Mouse (Mus musculus) myocyte (in vitro differentiated cells): Measurements from ENCODE around the gene B4galt7.

Source experiments
- CEBPB ChIP-seq: IDR thresholded peaks from 2 replicates; pipeline ENCODE4 v1.6.1; 2011; ENCODE audit warnings: mild to moderate bottlenecking, moderate library complexity; ENCODE audit not compliant: poor library complexity, insufficient read depth, severe bottlenecking
- E2F4 ChIP-seq: IDR thresholded peaks from one replicate; pipeline ENCODE4 v1.6.1; 2011; ENCODE audit warnings: mild to moderate bottlenecking, control low read depth, moderate library complexity; ENCODE audit not compliant: insufficient read depth
- MAX ChIP-seq: IDR thresholded peaks from one replicate; pipeline ENCODE4 v1.6.1; 2011; ENCODE audit warnings: low read depth, mild to moderate bottlenecking, control low read depth
- MYOG ChIP-seq, 3 experiments: IDR thresholded peaks; one replicate each; pipeline ENCODE4 v1.6.1; 2011; ENCODE audit warnings: control low read depth in 2 of 3, low read depth in 2 of 3, mild to moderate bottlenecking in 2 of 3; ENCODE audit not compliant: insufficient read length in 2 of 3, control insufficient read depth in 1 of 3, insufficient read depth in 1 of 3
- POLR2A ChIP-seq: IDR thresholded peaks from one replicate; pipeline ENCODE4 v1.6.1; 2011; ENCODE audit warnings: low read depth, mild to moderate bottlenecking, control low read depth, moderate library complexity; ENCODE audit not compliant: insufficient read length
- POLR2AphosphoS2 ChIP-seq: IDR thresholded peaks from one replicate; pipeline ENCODE4 v1.6.1; 2011; ENCODE audit warnings: low read depth, control low read depth; ENCODE audit not compliant: insufficient read length
- REST ChIP-seq: IDR thresholded peaks from one replicate; pipeline ENCODE4 v1.6.1; 2011; ENCODE audit warnings: mild to moderate bottlenecking, control low read depth, moderate library complexity; ENCODE audit not compliant: insufficient read depth, insufficient read length
- SRF ChIP-seq: IDR thresholded peaks from one replicate; pipeline ENCODE4 v1.6.1; 2011; ENCODE audit warnings: low read depth; ENCODE audit not compliant: control insufficient read depth, insufficient read length
- TCF12 ChIP-seq: IDR thresholded peaks from one replicate; pipeline ENCODE4 v1.6.1; 2011; ENCODE audit warnings: mild to moderate bottlenecking, control low read depth; ENCODE audit not compliant: poor library complexity, insufficient read depth, severe bottlenecking
- TCF3 ChIP-seq: IDR thresholded peaks from one replicate; pipeline ENCODE4 v1.6.1; 2011; ENCODE audit warnings: low read depth, control low read depth; ENCODE audit not compliant: insufficient read length
- USF1 ChIP-seq: IDR thresholded peaks from one replicate; pipeline ENCODE4 v1.6.1; 2011; ENCODE audit warnings: low read depth, mild to moderate bottlenecking, control low read depth, moderate library complexity

- TF ChIP-seq POLR2A = no peak
- TF ChIP-seq SRF = no peak
- no peak for TF ChIP-seq USF1
- no peak for TF ChIP-seq TCF12
- TF ChIP-seq E2F4 = no peak
- no peak for TF ChIP-seq MYOG (IDR thresholded peaks at IDR 0.05; ENCODE audit: control insufficient read depth in 1 of 3, insufficient read depth in 1 of 3, insufficient read length in 2 of 3, low read depth in 2 of 3)
- no peak for TF ChIP-seq CEBPB
- no peak for TF ChIP-seq POLR2AphosphoS2
- TF ChIP-seq REST = no peak
- no peak for TF ChIP-seq MAX
- TF ChIP-seq TCF3 = no peak
Measured at GRCm38 (mm10) chr13:55574321-55574720, 25.4 kb upstream of the B4galt7 start.
